Mouse (Mus musculus) kidney, adult 2 months (tissue): ENCODE results near the gene Gm21870.
"Not testable (repeated sequence)": the region's sequence is repeated elsewhere in the genome, so short reads cannot be mapped to it uniquely, and the experiment has no call there.

Source experiments
- CTCF ChIP-seq: fragments of 200-500 bp; conservative IDR thresholded peaks from 2 replicates; pipeline ENCODE4 v1.5.1; 2011; ENCODE audit warnings: low read depth, mild to moderate bottlenecking, control low read depth, low read length, moderate library complexity, mixed read lengths; ENCODE audit not compliant: insufficient read depth, insufficient read length
- POLR2A ChIP-seq: fragments of 200-500 bp; IDR thresholded peaks from one replicate; pipeline ENCODE4 v1.6.1; 2011; ENCODE audit warnings: low read depth, low read length, control low read depth

DNA sequence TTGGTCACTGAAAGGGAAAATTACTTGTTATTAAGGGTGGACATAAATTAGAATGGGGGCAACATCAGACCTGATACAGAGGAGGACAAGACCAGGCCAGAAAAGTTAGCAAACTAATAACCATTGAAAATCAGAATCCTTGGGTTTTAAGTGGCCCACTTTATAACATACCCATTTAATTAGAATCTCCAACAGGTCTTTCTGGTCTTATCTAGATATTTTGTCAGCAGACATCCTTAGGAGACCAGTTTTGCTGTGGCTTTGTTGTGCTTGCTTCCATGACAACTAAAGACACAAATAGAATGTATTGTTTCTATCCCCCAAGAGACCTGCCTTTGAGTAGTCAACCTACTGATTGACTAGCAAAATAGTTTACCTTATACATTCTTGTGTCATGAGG lies at the start of gene Gm21870:
- not testable (repeated sequence) for TF ChIP-seq POLR2A, CTCF
